Mouse (Mus musculus): ENCODE measurements around the gene Prkce. TPM values are rescaled to one million over a fixed set of nuclear protein-coding genes. Genes with fewer than 3 reads are reported as not detected.
A peak's percentile ranks its signal among the peaks of the same experiment; 100 is the strongest.

The Prkce gene
- polyA plus RNA-seq, 1 experiment from 2014 or later, result 2.0 TPM

DNA sequence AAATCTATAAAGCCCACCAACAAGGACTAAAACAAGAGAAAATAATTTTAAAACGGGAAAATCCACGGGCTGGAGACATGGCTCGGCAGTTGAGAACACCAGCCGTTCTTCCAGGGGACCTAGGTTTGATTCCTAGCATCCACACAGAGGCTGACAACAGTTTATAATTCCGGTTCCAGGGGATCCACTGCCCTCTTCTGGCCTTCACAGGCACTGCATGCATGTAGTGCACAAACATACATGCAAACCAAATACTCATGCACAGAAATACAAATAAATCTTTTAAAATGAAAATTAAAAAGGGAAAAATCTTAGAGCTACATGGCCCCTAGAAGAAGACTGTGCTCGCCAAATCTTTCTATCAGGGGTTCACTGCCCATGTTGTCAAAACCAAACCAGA lies 87.4 kb downstream of the Prkce start:
- WGBS (ENCODE audit: insufficient replicate concordance), result 86% methylated on average over 6 of the region's 6 CpGs
- DNase-seq (no peak), ATAC-seq (no peak)
- Histone ChIP-seq H3K27me3 (ENCODE audit: insufficient read depth, low read length) (no peaks in the 10 kb centered on the region), H3K4me1 (ENCODE audit: insufficient read depth) (no peaks in the 10 kb centered on the region), H3K36me3 (replicated peaks; ENCODE audit: insufficient read depth, low read length) (no peaks in the 10 kb centered on the region), H3K9me3 (ENCODE audit: low read length) (no peaks in the 10 kb centered on the region), H3K27ac (ENCODE audit: low read depth) (no peak overlapping the region), H3K4me3 (ENCODE audit: low read depth, low read length) (no peak overlapping the region), H3K9ac (replicated peaks) (no peak overlapping the region), H3K4me2 (ENCODE audit: low read depth, low read length) (no peak overlapping the region)
- no peak for TF ChIP-seq EP300 (IDR thresholded peaks at IDR 0.05; ENCODE audit: low read depth)
- TF ChIP-seq CTCF (IDR thresholded peaks at IDR 0.05; ENCODE audit: low read depth), result peak; percentile 46

DNA sequence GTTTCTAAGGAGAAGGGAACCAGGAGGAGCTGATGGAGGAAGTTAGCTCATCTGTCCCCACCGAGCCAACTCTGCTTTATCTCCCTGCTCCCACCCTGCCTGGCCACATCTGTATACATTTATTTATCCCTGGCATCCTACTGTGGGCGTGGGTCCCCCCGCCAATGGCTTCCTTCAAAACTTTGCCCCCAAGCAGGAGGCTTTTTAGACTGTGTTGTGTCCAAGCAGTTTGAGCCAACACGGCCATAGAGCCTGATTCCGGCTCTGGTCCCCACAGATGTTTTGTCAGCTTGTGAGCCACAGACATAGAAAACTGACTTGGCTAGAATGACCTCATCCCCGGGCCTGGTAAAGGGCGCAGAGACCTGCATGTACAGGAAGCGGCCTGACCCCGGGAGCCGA lies 89.1 kb downstream of the Prkce start:
- Histone ChIP-seq H3K27me3 (ENCODE audit: insufficient read depth, low read length) (no peaks in the 10 kb centered on the region), H3K9me3 (ENCODE audit: low read length) (no peaks in the 10 kb centered on the region), H3K27ac (ENCODE audit: low read depth) (no peak overlapping the region), H3K4me2 (ENCODE audit: low read depth, low read length) (no peak overlapping the region), H3K36me3 (replicated peaks; ENCODE audit: insufficient read depth, low read length) (no peaks in the 10 kb centered on the region), H3K9ac (replicated peaks) (no peak overlapping the region), H3K4me3 (ENCODE audit: low read depth, low read length) (no peak overlapping the region), H3K4me1 (ENCODE audit: insufficient read depth) (no peaks in the 10 kb centered on the region)
- no peak for TF ChIP-seq CTCF (IDR thresholded peaks at IDR 0.05; ENCODE audit: low read depth)
- TF ChIP-seq EP300 (IDR thresholded peaks at IDR 0.05; ENCODE audit: low read depth), result no peak
- ATAC-seq (no peak), DNase-seq (no peak)
- WGBS (ENCODE audit: insufficient replicate concordance), result 56% methylated on average over 10 of the region's 10 CpGs

DNA sequence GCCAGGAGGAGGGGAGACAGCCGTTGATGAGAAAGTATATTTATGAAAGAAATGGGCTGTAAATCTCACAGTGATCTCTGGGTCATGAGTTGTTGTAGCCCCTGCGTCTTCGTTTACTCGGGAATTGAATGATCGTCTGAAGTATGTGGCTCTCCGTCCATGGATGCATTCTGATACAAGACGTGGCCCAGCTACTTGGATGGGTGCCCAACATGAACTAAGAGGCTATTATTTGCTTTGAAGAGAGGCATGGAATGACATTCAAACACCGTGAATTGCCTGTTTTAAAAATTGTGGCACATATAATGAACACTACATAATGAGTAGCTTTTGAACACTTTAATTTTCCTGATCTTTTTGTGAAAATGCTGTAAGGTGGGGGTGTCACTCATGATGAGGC lies 93.5 kb downstream of the Prkce start:
- TF ChIP-seq EP300 (IDR thresholded peaks at IDR 0.05; ENCODE audit: low read depth) (no peak), CTCF (IDR thresholded peaks at IDR 0.05; ENCODE audit: low read depth) (no peak)
- H3K9ac ChIP-seq (replicated peaks), result no peak overlapping the region
- H3K4me2 ChIP-seq (ENCODE audit: low read depth, low read length), result no peak overlapping the region
- WGBS (ENCODE audit: insufficient replicate concordance), result 80% methylated on average over 8 of the region's 8 CpGs
- H3K36me3 ChIP-seq (replicated peaks; ENCODE audit: insufficient read depth, low read length), result no peaks in the 10 kb centered on the region
- ATAC-seq (no peak), DNase-seq (no peak)
- no peaks in the 10 kb centered on the region for H3K27me3 ChIP-seq (ENCODE audit: insufficient read depth, low read length)
- no peaks in the 10 kb centered on the region for H3K9me3 ChIP-seq (ENCODE audit: low read length)
- no peaks in the 10 kb centered on the region for H3K4me1 ChIP-seq (ENCODE audit: insufficient read depth)
- no peak overlapping the region for H3K4me3 ChIP-seq (ENCODE audit: low read depth, low read length)
- no peak overlapping the region for H3K27ac ChIP-seq (ENCODE audit: low read depth)

DNA sequence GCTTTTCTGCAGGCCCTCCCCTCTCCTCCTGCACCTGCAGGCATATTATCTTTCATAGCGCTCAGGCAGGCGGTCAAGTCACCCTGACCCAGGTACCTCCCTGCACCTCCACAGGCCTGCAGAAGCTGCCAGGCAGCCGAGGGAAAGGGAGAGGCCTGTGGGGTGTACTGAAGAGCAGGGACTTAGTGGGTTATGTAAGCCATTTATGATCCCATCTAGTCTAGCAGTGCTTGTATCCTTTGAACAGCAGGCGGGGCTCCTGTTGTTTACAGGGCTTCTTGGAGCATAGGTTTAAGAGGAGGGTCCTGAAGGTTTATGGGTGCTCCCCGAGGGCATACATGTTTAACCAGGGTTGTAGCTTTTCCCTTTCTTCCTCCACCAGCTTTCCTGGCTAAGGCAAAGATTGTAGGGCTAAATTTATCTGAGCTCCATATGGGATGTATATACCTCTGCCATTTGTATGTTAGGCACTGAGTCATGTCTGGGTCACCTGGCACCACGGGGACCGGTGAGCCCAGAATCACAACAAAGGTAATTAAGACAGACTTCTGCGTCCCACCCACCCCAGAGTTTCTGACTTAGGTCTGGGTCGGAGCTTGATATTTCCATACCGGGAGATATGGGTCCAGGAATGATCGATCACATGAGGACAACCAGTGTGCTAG lies 96.5 kb downstream of the Prkce start:
- H3K4me2 ChIP-seq (ENCODE audit: low read depth, low read length), result no peak overlapping the region
- no peaks in the 10 kb centered on the region for H3K4me1 ChIP-seq (ENCODE audit: insufficient read depth)
- no peak overlapping the region for H3K27ac ChIP-seq (ENCODE audit: low read depth)
- ATAC-seq (no peak), DNase-seq (no peak)
- 84% methylated on average over 11 of the region's 11 CpGs for WGBS (ENCODE audit: insufficient replicate concordance)
- H3K9me3 ChIP-seq (ENCODE audit: low read length), result no peaks in the 10 kb centered on the region
- no peak overlapping the region for H3K9ac ChIP-seq (replicated peaks)
- TF ChIP-seq EP300 (IDR thresholded peaks at IDR 0.05; ENCODE audit: low read depth), result no peak
- TF ChIP-seq CTCF (IDR thresholded peaks at IDR 0.05; ENCODE audit: low read depth), result no peak
- H3K4me3 ChIP-seq (ENCODE audit: low read depth, low read length), result no peak overlapping the region
- no peaks in the 10 kb centered on the region for H3K36me3 ChIP-seq (replicated peaks; ENCODE audit: insufficient read depth, low read length)
- H3K27me3 ChIP-seq (ENCODE audit: insufficient read depth, low read length), result no peaks in the 10 kb centered on the region

DNA sequence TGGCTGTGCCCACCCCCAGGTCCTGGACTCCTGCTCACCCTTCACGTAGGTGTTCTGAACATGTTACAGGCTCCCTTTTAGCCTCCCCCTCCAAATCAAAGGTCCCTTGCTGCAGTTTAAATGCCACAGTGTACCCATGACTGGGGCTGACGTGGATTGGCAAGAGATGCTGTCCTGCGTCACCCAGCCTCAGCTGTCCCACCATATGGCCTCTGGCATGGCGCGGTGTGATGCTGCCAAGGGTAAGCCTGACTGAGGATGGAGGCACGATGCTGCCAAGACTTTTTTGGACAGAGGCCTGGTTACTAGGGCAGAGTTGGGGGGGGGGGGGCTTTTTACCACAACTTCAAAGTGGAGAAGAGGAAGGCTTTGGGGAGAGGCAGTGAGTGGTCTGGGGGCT lies 98.5 kb downstream of the Prkce start:
- no peak overlapping the region for H3K27ac ChIP-seq (ENCODE audit: low read depth)
- H3K4me1 ChIP-seq (ENCODE audit: insufficient read depth), result no peaks in the 10 kb centered on the region
- H3K4me2 ChIP-seq (ENCODE audit: low read depth, low read length), result no peak overlapping the region
- TF ChIP-seq CTCF (IDR thresholded peaks at IDR 0.05; ENCODE audit: low read depth) (no peak), EP300 (IDR thresholded peaks at IDR 0.05; ENCODE audit: low read depth) (no peak)
- H3K27me3 ChIP-seq (ENCODE audit: insufficient read depth, low read length), result no peaks in the 10 kb centered on the region
- H3K9me3 ChIP-seq (ENCODE audit: low read length), result no peaks in the 10 kb centered on the region
- H3K9ac ChIP-seq (replicated peaks), result no peak overlapping the region
- no peak for ATAC-seq
- 80% methylated on average over 6 of the region's 6 CpGs for WGBS (ENCODE audit: insufficient replicate concordance)
- H3K36me3 ChIP-seq (replicated peaks; ENCODE audit: insufficient read depth, low read length), result no peaks in the 10 kb centered on the region
- H3K4me3 ChIP-seq (ENCODE audit: low read depth, low read length), result no peak overlapping the region
- DNase-seq, result no peak

DNA sequence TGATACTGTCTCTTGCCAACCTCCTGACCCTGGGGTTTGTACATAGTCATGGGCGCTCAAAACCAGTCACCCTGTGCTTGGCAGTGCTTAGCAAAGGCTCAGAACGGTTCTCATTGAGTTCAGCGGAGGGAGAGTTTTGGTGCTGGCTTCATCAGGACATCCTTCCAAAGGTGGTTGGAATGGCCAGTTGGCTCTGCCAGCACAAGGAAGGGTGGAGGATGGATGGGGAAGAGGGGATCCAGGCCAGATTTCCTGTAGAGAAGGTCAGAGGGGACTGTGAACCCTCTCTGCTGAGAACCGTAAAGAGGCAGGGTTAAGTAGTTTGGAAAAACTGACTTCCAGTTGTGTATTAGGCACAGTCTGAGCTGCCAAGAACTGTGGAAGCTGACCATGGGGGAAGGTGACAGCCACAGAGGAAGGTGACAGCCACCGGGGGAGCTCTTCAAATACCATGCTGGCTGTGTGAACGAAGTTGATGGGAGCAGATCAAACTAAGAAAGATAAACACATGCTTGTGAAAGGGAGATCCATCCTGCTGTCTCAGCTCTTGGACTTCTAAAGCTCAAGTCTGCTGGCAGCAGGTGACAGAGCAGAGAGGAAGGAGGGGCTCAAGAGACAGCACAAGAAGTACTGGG lies 99.7 kb downstream of the Prkce start:
- Histone ChIP-seq H3K36me3 (replicated peaks; ENCODE audit: insufficient read depth, low read length) (no peaks in the 10 kb centered on the region), H3K9me3 (ENCODE audit: low read length) (no peaks in the 10 kb centered on the region), H3K4me3 (ENCODE audit: low read depth, low read length) (no peak overlapping the region), H3K9ac (replicated peaks) (no peak overlapping the region), H3K27me3 (ENCODE audit: insufficient read depth, low read length) (no peaks in the 10 kb centered on the region), H3K4me1 (ENCODE audit: insufficient read depth) (no peaks in the 10 kb centered on the region), H3K27ac (ENCODE audit: low read depth) (no peak overlapping the region), H3K4me2 (ENCODE audit: low read depth, low read length) (no peak overlapping the region)
- DNase-seq (no peak), ATAC-seq (no peak)
- WGBS (ENCODE audit: insufficient replicate concordance), result 65% methylated on average over 6 of the region's 6 CpGs
- TF ChIP-seq CTCF (IDR thresholded peaks at IDR 0.05; ENCODE audit: low read depth) (no peak), EP300 (IDR thresholded peaks at IDR 0.05; ENCODE audit: low read depth) (no peak)
